Mouse (Mus musculus): ENCODE measurements at regions not wholly inside any gene's neighbourhood (a gene's known extent, or its start where the extent isn't known, plus 50 kb on each side); places are given as distances from the start of the nearest gene placed in this dataset.
A peak's percentile ranks its signal among the peaks of the same experiment; 100 is the strongest.

GRCm38 (mm10) chr3:21496166-21496565 lies 580.3 kb upstream of the Tbl1xr1 start:
- no peak for DNase-seq
- intact Hi-C loops (cut with DNase I) = loop anchor here (10.0 kb wide), 1 partner anchor 439 kb away; no protein-coding TSS in a partner anchor

- no peak for DNase-seq
- intact Hi-C loops (cut with DNase I) = loop anchor here (10.0 kb wide), 1 partner anchor 438 kb away; no protein-coding TSS in a partner anchor
Observed at GRCm38 (mm10) chr3:21497011-21497410, 579.4 kb upstream of the Tbl1xr1 start.

- intact Hi-C loops (cut with DNase I) = no loop called here
- DNase-seq = no peak
Observed at GRCm38 (mm10) chr3:21507655-21508054, 568.8 kb upstream of the Tbl1xr1 start.

DNA sequence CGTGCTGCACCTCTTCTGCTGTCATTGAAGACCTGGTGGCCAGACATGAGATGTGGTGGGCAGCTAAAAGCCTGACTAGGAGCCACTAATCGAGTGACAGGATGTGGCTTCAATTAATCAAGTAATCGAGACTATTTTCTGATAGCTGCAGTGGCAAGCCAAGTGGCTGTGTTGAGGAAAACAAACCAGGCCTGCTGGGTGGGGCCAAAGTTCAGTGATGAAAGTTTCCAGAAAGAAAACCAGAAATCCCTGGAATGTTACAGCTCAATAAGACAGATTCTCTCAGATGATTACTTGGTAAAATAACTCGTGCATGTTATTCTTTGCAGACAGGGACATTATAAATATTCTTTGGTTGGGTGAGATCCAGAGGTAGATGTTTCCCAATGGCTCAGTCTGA lies 564.4 kb upstream of the Tbl1xr1 start:
- DNase-seq = no peak
- intact Hi-C loops (cut with DNase I) = no loop called here

- intact Hi-C loops (cut with DNase I) = no loop called here
- peak; percentile 28 to 46 for DNase-seq
Observed at GRCm38 (mm10) chr3:21524426-21524937, 552.0 kb upstream of the Tbl1xr1 start.

GRCm38 (mm10) chr3:21530862-21531261 lies 545.6 kb upstream of the Tbl1xr1 start:
- intact Hi-C loops (cut with DNase I) = no loop called here
- DNase-seq = no peak

- intact Hi-C loops (cut with DNase I) = no loop called here
- DNase-seq = no peak
Observed at GRCm38 (mm10) chr3:21539138-21539537, 537.3 kb upstream of the Tbl1xr1 start.

GRCm38 (mm10) chr3:21544456-21544855 lies 532.0 kb upstream of the Tbl1xr1 start:
- DNase-seq = no peak
- intact Hi-C loops (cut with DNase I) = no loop called here

GRCm38 (mm10) chr3:21545156-21545893 lies 531.1 kb upstream of the Tbl1xr1 start:
- intact Hi-C loops (cut with DNase I) = no loop called here
- DNase-seq = no peak

DNA sequence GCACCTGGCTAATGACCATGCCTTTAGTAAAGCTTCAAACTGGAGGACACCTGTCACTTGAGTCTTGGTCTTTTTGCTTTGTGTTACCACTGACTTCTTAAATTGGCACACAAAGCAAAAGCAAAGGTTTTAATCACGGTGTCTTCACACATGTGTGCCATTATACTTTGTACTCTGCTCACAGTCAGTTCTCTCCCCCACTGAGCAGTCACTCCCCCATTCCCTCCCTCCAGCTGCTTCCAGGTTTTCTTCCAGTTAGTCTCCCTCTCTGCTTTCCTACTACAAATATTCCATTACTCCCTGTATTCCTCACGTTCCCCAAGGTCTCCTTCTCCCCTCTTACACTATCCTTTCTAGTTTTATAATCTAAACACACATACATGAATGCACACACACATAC lies 530.0 kb upstream of the Tbl1xr1 start:
- intact Hi-C loops (cut with DNase I) = no loop called here
- no peak for DNase-seq

DNA sequence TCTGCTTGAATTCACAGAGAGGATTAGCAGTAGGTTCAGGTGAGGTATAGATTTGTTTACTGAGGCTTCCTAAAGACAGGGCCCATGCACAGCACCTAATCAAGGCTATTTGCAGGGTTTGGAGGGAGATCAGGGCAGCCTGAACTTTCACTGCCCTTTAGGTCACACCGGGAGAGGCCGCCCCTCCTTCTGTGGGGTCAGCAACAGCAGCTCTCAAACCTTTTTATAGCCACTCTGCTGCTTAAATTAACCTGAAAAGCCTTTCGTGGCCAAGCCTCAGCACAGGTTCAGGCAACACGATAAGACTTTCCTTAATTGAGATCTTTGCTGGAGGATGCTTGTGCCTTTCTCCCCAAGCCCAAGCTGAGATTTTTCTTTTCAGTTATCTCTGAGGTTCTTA lies 526.8 kb upstream of the Tbl1xr1 start:
- intact Hi-C loops (cut with DNase I) = no loop called here
- peak; percentile 16 for DNase-seq

- DNase-seq = no peak
- intact Hi-C loops (cut with DNase I) = no loop called here
Observed at GRCm38 (mm10) chr3:21553159-21553758, 523.2 kb upstream of the Tbl1xr1 start.

GRCm38 (mm10) chr3:21553859-21554258 lies 522.6 kb upstream of the Tbl1xr1 start:
- no peak for DNase-seq
- intact Hi-C loops (cut with DNase I) = no loop called here

GRCm38 (mm10) chr3:21557963-21558441 lies 518.5 kb upstream of the Tbl1xr1 start:
- intact Hi-C loops (cut with DNase I) = no loop called here
- peak in 1 of 2 experiments; percentile 20 for DNase-seq

GRCm38 (mm10) chr3:21562771-21563312 lies 513.6 kb upstream of the Tbl1xr1 start:
- intact Hi-C loops (cut with DNase I) = loop anchor here (10.0 kb wide), 3 partner anchors 298 to 768 kb away; no protein-coding TSS in a partner anchor
- no peak for DNase-seq

DNA sequence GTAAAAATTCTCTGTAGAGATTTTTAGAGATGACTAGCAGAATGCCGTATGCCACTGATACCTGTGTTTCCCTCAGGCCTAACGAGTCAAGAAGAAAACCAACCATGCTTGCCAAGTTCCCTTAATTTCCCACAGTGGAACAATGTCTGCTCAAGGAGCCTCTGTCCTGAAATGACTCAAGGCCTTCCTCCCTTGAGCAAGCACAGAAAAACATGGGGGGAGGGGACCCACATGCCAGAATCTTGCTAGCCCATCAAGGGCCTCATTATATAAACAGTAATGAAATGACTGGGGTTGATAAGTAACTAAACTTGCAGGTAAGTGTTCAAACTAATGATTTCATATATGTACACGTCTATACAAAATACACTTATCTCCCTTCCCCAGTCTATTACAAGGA lies 513.0 kb upstream of the Tbl1xr1 start:
- DNase-seq = no peak

DNA sequence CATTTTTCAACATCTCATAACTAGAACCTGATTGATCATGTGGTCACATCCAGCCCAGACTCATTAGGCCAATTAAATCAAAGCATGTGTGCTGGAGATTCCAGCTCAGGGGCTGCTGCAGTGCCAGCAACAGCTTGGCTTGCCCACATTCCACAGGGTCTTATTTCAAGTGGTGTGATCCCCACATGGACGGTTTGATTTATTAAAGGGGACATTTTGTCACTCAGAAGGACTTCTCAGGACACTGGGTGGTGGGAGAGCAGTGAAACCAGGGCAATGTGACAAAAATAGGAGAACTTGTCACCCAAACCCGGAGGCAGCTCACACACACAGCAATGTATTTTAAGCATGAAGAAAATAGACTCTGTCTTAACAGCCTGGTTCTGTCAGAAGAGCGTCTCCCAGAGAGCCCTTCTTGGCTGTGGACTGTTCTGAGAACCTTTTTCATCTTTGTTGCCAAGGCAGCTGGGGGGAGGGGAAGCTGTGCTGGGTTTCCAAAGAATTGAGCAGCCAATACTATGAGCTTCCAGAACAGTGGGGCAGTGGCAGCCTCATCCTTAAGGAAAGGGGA lies 512.2 kb upstream of the Tbl1xr1 start:
- intact Hi-C loops (cut with DNase I) = loop anchor here (10.0 kb wide), 3 partner anchors 299 to 769 kb away; no protein-coding TSS in a partner anchor
- peak; percentile 62 to 73 for DNase-seq

More for the DNA sequence above, 513.0 kb upstream of the Tbl1xr1 start:
- intact Hi-C loops (cut with DNase I) = loop anchor here (10.0 kb wide), 3 partner anchors 299 to 769 kb away; no protein-coding TSS in a partner anchor

GRCm38 (mm10) chr3:21564847-21565485 lies 511.5 kb upstream of the Tbl1xr1 start:
- no peak for DNase-seq

GRCm38 (mm10) chr3:21569721-21570120 lies 506.7 kb upstream of the Tbl1xr1 start:
- no peak for DNase-seq
- intact Hi-C loops (cut with DNase I) = loop anchor here (5.0 to 10.0 kb wide), 4 partner anchors 78 to 775 kb away; no protein-coding TSS in a partner anchor

More at GRCm38 (mm10) chr3:21564847-21565485, 511.5 kb upstream of the Tbl1xr1 start:
- intact Hi-C loops (cut with DNase I) = loop anchor here (10.0 kb wide), 3 partner anchors 300 to 770 kb away; no protein-coding TSS in a partner anchor

DNA sequence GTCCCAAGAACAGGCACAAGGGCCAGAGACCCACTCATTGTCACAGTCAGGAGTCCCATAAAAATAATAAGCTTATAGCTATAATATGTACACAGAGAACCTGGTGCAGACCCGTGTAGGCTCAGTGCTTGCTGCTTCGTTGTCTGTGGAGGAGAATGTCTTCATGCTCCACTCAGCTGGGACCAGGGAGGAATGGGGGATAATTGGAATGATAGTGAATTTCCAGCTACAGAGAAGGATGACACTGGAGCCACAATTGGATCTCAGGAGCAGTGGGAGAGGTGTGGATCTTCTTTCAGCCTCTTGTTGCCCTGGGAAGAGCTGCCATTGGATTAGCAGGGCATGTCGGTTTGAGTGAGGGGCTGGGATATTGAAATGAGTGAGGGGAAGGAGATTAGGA lies 497.8 kb upstream of the Tbl1xr1 start:
- DNase-seq = no peak
- intact Hi-C loops (cut with DNase I) = no loop called here

All from gastrocnemius, postnatal 36 days (tissue).